Mouse (Mus musculus): Measurements from ENCODE around the gene Fam240a. TPM values are rescaled to one million over a fixed set of nuclear protein-coding genes. Genes with fewer than 3 reads are reported as not detected.

Gene Fam240a
- polyA plus RNA-seq, 1 experiment from 2014 or later: not detected

- Histone ChIP-seq H3K4me2 (ENCODE audit: low read length) (no peak overlapping the region), H3K9me3 (ENCODE audit: control insufficient read depth, low read length) (no peaks in the 10 kb centered on the region), H3K9ac (ENCODE audit: low read length) (no peak overlapping the region), H3K4me1 (ENCODE audit: control insufficient read depth in 2 of 2, insufficient read depth in 2 of 2, low read length in 2 of 2) (no peaks in the 10 kb centered on the region; a peak in 1 of 4 replicates), H3K27ac (replicated peaks in 1 of 2; ENCODE audit: control insufficient read depth in 1 of 2, insufficient read depth in 1 of 2, low read depth in 2 of 2, low read length in 2 of 2) (no peak overlapping the region), H3K27me3 (ENCODE audit: control insufficient read depth, insufficient read depth, low read length) (no peaks in the 10 kb centered on the region), H3K36me3 (ENCODE audit: control insufficient read depth, insufficient read depth, low read length) (no peaks in the 10 kb centered on the region), H3K4me3 (ENCODE audit: control insufficient read depth in 1 of 2, insufficient read depth in 1 of 2, low read depth in 1 of 2, low read length in 2 of 2) (no peak overlapping the region)
- WGBS: 61% methylated on average over 8 of the region's 8 CpGs
- no peak for ATAC-seq (ENCODE audit: insufficient number of reproducible peaks, insufficient read depth, low FRiP score, low read depth)
Observed at GRCm38 (mm10) chr9:110915466-110915865, 1.2 kb downstream of the Fam240a start.

- H3K27ac ChIP-seq (replicated peaks in 1 of 2; ENCODE audit: control insufficient read depth in 1 of 2, insufficient read depth in 1 of 2, low read depth in 2 of 2, low read length in 2 of 2): no peak overlapping the region
- H3K9me3 ChIP-seq (ENCODE audit: control insufficient read depth, low read length): no peaks in the 10 kb centered on the region
- H3K36me3 ChIP-seq (ENCODE audit: control insufficient read depth, insufficient read depth, low read length): no peaks in the 10 kb centered on the region
- no peaks in the 10 kb centered on the region; a peak in 1 of 4 replicates for H3K4me1 ChIP-seq (ENCODE audit: control insufficient read depth in 2 of 2, insufficient read depth in 2 of 2, low read length in 2 of 2)
- no peak overlapping the region for H3K9ac ChIP-seq (ENCODE audit: low read length)
- ATAC-seq (ENCODE audit: insufficient number of reproducible peaks, insufficient read depth, low FRiP score, low read depth): no peak
- peak overlapping the region; percentile 25; the same call in 1 of the 2 replicates for H3K4me2 ChIP-seq (ENCODE audit: low read length)
- no peaks in the 10 kb centered on the region for H3K27me3 ChIP-seq (ENCODE audit: control insufficient read depth, insufficient read depth, low read length)
- 46% methylated on average over 21 of the region's 21 CpGs for WGBS
- H3K4me3 ChIP-seq (ENCODE audit: control insufficient read depth in 1 of 2, insufficient read depth in 1 of 2, low read depth in 1 of 2, low read length in 2 of 2): no peak overlapping the region
Observed at GRCm38 (mm10) chr9:110914631-110915236, 1.9 kb downstream of the Fam240a start.

- H3K4me2 ChIP-seq (ENCODE audit: low read length): no peak overlapping the region
- H3K4me3 ChIP-seq (ENCODE audit: control insufficient read depth in 1 of 2, insufficient read depth in 1 of 2, low read depth in 1 of 2, low read length in 2 of 2): no peak overlapping the region
- WGBS: 70% methylated on average over 6 of the region's 6 CpGs
- no peaks in the 10 kb centered on the region for H3K27me3 ChIP-seq (ENCODE audit: control insufficient read depth, insufficient read depth, low read length)
- no peak overlapping the region for H3K9ac ChIP-seq (ENCODE audit: low read length)
- ATAC-seq (ENCODE audit: insufficient number of reproducible peaks, insufficient read depth, low FRiP score, low read depth): no peak
- peaks cover 4% of the 10 kb centered on the region; the same call in 1 of the 2 replicates for H3K9me3 ChIP-seq (ENCODE audit: control insufficient read depth, low read length)
- no peaks in the 10 kb centered on the region for H3K4me1 ChIP-seq (ENCODE audit: control insufficient read depth in 2 of 2, insufficient read depth in 2 of 2, low read length in 2 of 2)
- H3K36me3 ChIP-seq (ENCODE audit: control insufficient read depth, insufficient read depth, low read length): no peaks in the 10 kb centered on the region
- H3K27ac ChIP-seq (replicated peaks in 1 of 2; ENCODE audit: control insufficient read depth in 1 of 2, insufficient read depth in 1 of 2, low read depth in 2 of 2, low read length in 2 of 2): no peak overlapping the region
Observed at GRCm38 (mm10) chr9:110909371-110909967, 7.2 kb downstream of the Fam240a start.

- no peak overlapping the region for H3K9ac ChIP-seq (ENCODE audit: low read length)
- 90% methylated on average over 3 of the region's 3 CpGs for WGBS
- H3K9me3 ChIP-seq (ENCODE audit: control insufficient read depth, low read length): peaks cover 4% of the 10 kb centered on the region; the same call in 1 of the 2 replicates
- no peak overlapping the region for H3K4me2 ChIP-seq (ENCODE audit: low read length)
- no peaks in the 10 kb centered on the region for H3K4me1 ChIP-seq (ENCODE audit: control insufficient read depth in 2 of 2, insufficient read depth in 2 of 2, low read length in 2 of 2)
- no peaks in the 10 kb centered on the region for H3K36me3 ChIP-seq (ENCODE audit: control insufficient read depth, insufficient read depth, low read length)
- H3K4me3 ChIP-seq (ENCODE audit: control insufficient read depth in 1 of 2, insufficient read depth in 1 of 2, low read depth in 1 of 2, low read length in 2 of 2): no peak overlapping the region
- no peak overlapping the region for H3K27ac ChIP-seq (replicated peaks in 1 of 2; ENCODE audit: control insufficient read depth in 1 of 2, insufficient read depth in 1 of 2, low read depth in 2 of 2, low read length in 2 of 2)
- ATAC-seq (ENCODE audit: insufficient number of reproducible peaks, insufficient read depth, low FRiP score, low read depth): no peak
- no peaks in the 10 kb centered on the region for H3K27me3 ChIP-seq (ENCODE audit: control insufficient read depth, insufficient read depth, low read length)
Observed at GRCm38 (mm10) chr9:110908631-110909016, 8.0 kb downstream of the Fam240a start.

- ATAC-seq (ENCODE audit: insufficient number of reproducible peaks, insufficient read depth, low FRiP score, low read depth): no peak
- Histone ChIP-seq H3K27ac (replicated peaks in 1 of 2; ENCODE audit: control insufficient read depth in 1 of 2, insufficient read depth in 1 of 2, low read depth in 2 of 2, low read length in 2 of 2) (no peak overlapping the region), H3K9me3 (ENCODE audit: control insufficient read depth, low read length) (peaks cover 4% of the 10 kb centered on the region; the same call in 1 of the 2 replicates), H3K4me3 (ENCODE audit: control insufficient read depth in 1 of 2, insufficient read depth in 1 of 2, low read depth in 1 of 2, low read length in 2 of 2) (no peak overlapping the region), H3K27me3 (ENCODE audit: control insufficient read depth, insufficient read depth, low read length) (no peaks in the 10 kb centered on the region), H3K4me2 (ENCODE audit: low read length) (no peak overlapping the region), H3K9ac (ENCODE audit: low read length) (no peak overlapping the region), H3K36me3 (ENCODE audit: control insufficient read depth, insufficient read depth, low read length) (no peaks in the 10 kb centered on the region), H3K4me1 (ENCODE audit: control insufficient read depth in 2 of 2, insufficient read depth in 2 of 2, low read length in 2 of 2) (no peaks in the 10 kb centered on the region)
- WGBS: 75% methylated on average over 4 of the region's 4 CpGs
Observed at GRCm38 (mm10) chr9:110907838-110908630, 8.6 kb downstream of the Fam240a start.

GRCm38 (mm10) chr9:110907201-110907837, 9.3 kb downstream of the Fam240a start:
- no peak overlapping the region for H3K4me3 ChIP-seq (ENCODE audit: control insufficient read depth in 1 of 2, insufficient read depth in 1 of 2, low read depth in 1 of 2, low read length in 2 of 2)
- no peak overlapping the region for H3K27ac ChIP-seq (replicated peaks in 1 of 2; ENCODE audit: control insufficient read depth in 1 of 2, insufficient read depth in 1 of 2, low read depth in 2 of 2, low read length in 2 of 2)
- H3K36me3 ChIP-seq (ENCODE audit: control insufficient read depth, insufficient read depth, low read length): no peaks in the 10 kb centered on the region
- H3K9ac ChIP-seq (ENCODE audit: low read length): no peak overlapping the region
- no peak overlapping the region for H3K4me2 ChIP-seq (ENCODE audit: low read length)
- H3K4me1 ChIP-seq (ENCODE audit: control insufficient read depth in 2 of 2, insufficient read depth in 2 of 2, low read length in 2 of 2): no peaks in the 10 kb centered on the region
- H3K27me3 ChIP-seq (ENCODE audit: control insufficient read depth, insufficient read depth, low read length): no peaks in the 10 kb centered on the region
- 83% methylated on average over 11 of the region's 11 CpGs for WGBS
- no peak for ATAC-seq (ENCODE audit: insufficient number of reproducible peaks, insufficient read depth, low FRiP score, low read depth)
- H3K9me3 ChIP-seq (ENCODE audit: control insufficient read depth, low read length): peaks cover 4% of the 10 kb centered on the region; the same call in 1 of the 2 replicates

GRCm38 (mm10) chr9:110902271-110902670, 14.4 kb downstream of the Fam240a start:
- H3K4me3 ChIP-seq (ENCODE audit: control insufficient read depth in 1 of 2, insufficient read depth in 1 of 2, low read depth in 1 of 2, low read length in 2 of 2): no peak overlapping the region
- no peak for ATAC-seq (ENCODE audit: insufficient number of reproducible peaks, insufficient read depth, low FRiP score, low read depth)
- peaks cover 3% of the 10 kb centered on the region; the same call in 1 of the 2 replicates for H3K9me3 ChIP-seq (ENCODE audit: control insufficient read depth, low read length)
- no peaks in the 10 kb centered on the region for H3K36me3 ChIP-seq (ENCODE audit: control insufficient read depth, insufficient read depth, low read length)
- no peak overlapping the region for H3K9ac ChIP-seq (ENCODE audit: low read length)
- 59% methylated on average over 4 of the region's 4 CpGs for whole genome bisulfite sequencing
- no peaks in the 10 kb centered on the region for H3K27me3 ChIP-seq (ENCODE audit: control insufficient read depth, insufficient read depth, low read length)
- H3K4me2 ChIP-seq (ENCODE audit: low read length): no peak overlapping the region
- H3K27ac ChIP-seq (replicated peaks in 1 of 2; ENCODE audit: control insufficient read depth in 1 of 2, insufficient read depth in 1 of 2, low read depth in 2 of 2, low read length in 2 of 2): no peak overlapping the region
- H3K4me1 ChIP-seq (ENCODE audit: control insufficient read depth in 2 of 2, insufficient read depth in 2 of 2, low read length in 2 of 2): no peaks in the 10 kb centered on the region; a peak in 1 of 4 replicates
